In genomic region chr14:79724002-79724681, GRCm38 (mm10) we compare ENCODE assay signal across 13 mouse cellular contexts. TPM values are rescaled to one million over a fixed set of nuclear protein-coding genes. Genes with fewer than 3 reads are reported as not detected.
DNase-seq lines count a peak whose midpoint lies in the region; ATAC-seq lines count a peak whose summit lies in the region.
"Had no signal": no experiment of that assay in that cellular context is flagged by ENCODE, and none has a peak within 500 bp of the region (broad histone marks: within the 10 kb centered on the region; RNA-seq: fewer than 3 reads in every experiment).

No protein-coding gene starts in this region.

- DNase-seq in left cerebral cortex, postnatal 25 days (ENCODE audit: low spot score in 2 of 2) = peak; percentile 43 to 49
- no peak for DNase-seq in left cerebral cortex, adult 11 months (ENCODE audit: low spot score)
- DNase-seq in hindbrain, embryonic 10.5 days (ENCODE audit: low spot score) = no peak
- DNase-seq in layer of hippocampus, postnatal 36 days = peak; percentile 28 to 29
- DNase-seq in right cerebral cortex, postnatal 4 days = peak; percentile 24
- DNase-seq in kidney, adult 8-10 months = no peak
- DNase-seq: cerebellum, adult 11 months; gastrocnemius, postnatal 25 days had no signal

- no peak overlapping the region for H3K4me3 ChIP-seq in hindbrain, embryonic 10.5 days
- no peak overlapping the region for H3K4me3 ChIP-seq in heart, embryonic 11.5 days (ENCODE audit: low read depth, low read length)
- H3K4me3 ChIP-seq: embryonic facial prominence, embryonic 12.5 days; liver, embryonic 15.5 days had no signal

- no peaks in the 10 kb centered on the region for H3K36me3 ChIP-seq in hindbrain, embryonic 10.5 days
- H3K36me3 ChIP-seq in heart, embryonic 11.5 days (ENCODE audit: control insufficient read depth, insufficient read depth, low read length) = no peaks in the 10 kb centered on the region
- H3K36me3 ChIP-seq: embryonic facial prominence, embryonic 12.5 days; liver, embryonic 15.5 days had no signal

- no peak overlapping the region for H3K9ac ChIP-seq in heart, embryonic 11.5 days (ENCODE audit: low read depth, low read length)
- H3K9ac ChIP-seq: embryonic facial prominence, embryonic 12.5 days; liver, embryonic 15.5 days had no signal

- WGBS in hindbrain, embryonic 10.5 days = 86% methylated on average over 18 of the region's 18 CpGs
- 78% methylated on average over 18 of the region's 18 CpGs for WGBS in heart, embryonic 11.5 days (ENCODE audit: insufficient replicate concordance)

- H3K27me3 ChIP-seq in hindbrain, embryonic 10.5 days (ENCODE audit: insufficient read depth, poor library complexity, severe bottlenecking) = no peaks in the 10 kb centered on the region
- H3K27me3 ChIP-seq in heart, embryonic 11.5 days (ENCODE audit: control insufficient read depth, insufficient read depth, low read length) = no peaks in the 10 kb centered on the region
- H3K27me3 ChIP-seq: CH12.LX; embryonic facial prominence, embryonic 12.5 days; liver, embryonic 15.5 days had no signal

- intact Hi-C loops in left cerebral cortex, postnatal 25 days (cut with DNase I) = no loop called here

- no peak for ATAC-seq in heart, embryonic 11.5 days (replicated peaks; ENCODE audit: insufficient number of reproducible peaks, low FRiP score, low TSS enrichment)

- no peak overlapping the region for H3K4me2 ChIP-seq in heart, embryonic 11.5 days
- H3K4me2 ChIP-seq: embryonic facial prominence, embryonic 12.5 days; liver, embryonic 15.5 days had no signal

- peaks cover 18% of the 10 kb centered on the region; the same call in 1 of the 2 replicates for H3K4me1 ChIP-seq in hindbrain, embryonic 10.5 days (replicated peaks)
- H3K4me1 ChIP-seq in heart, embryonic 11.5 days (ENCODE audit: control insufficient read depth, insufficient read depth, low read length) = no peaks in the 10 kb centered on the region
- H3K4me1 ChIP-seq: embryonic facial prominence, embryonic 12.5 days; liver, embryonic 15.5 days had no signal

- H3K9me3 ChIP-seq in hindbrain, embryonic 10.5 days = no peaks in the 10 kb centered on the region
- no peaks in the 10 kb centered on the region for H3K9me3 ChIP-seq in heart, embryonic 11.5 days (replicated peaks; ENCODE audit: control insufficient read depth, low read length)
- H3K9me3 ChIP-seq: embryonic facial prominence, embryonic 12.5 days; liver, embryonic 15.5 days had no signal

- peak overlapping the region; percentile 66 for H3K27ac ChIP-seq in hindbrain, embryonic 10.5 days
- no peak overlapping the region for H3K27ac ChIP-seq in heart, embryonic 11.5 days (ENCODE audit: low read depth, low read length)
- H3K27ac ChIP-seq: embryonic facial prominence, embryonic 12.5 days; liver, embryonic 15.5 days had no signal

RNA-seq across cellular contexts. Expression of gene Pcdh8, which starts 47.0 kb away (rescaled TPM):
- total RNA-seq in left cerebral cortex, postnatal 25 days (2021) = 10 to 100 TPM; 64.4 to 69.0 TPM
- 33.1 and 41.3 TPM in 2 replicates for polyA plus RNA-seq in hindbrain, embryonic 10.5 days (2016; fragmentation: Nextera tagmentation; extraction: Ambion mirVana)
- total RNA-seq in layer of hippocampus, postnatal 36 days (2021) = 10 to 100 TPM; 65.7 to 84.7 TPM
- polyA plus RNA-seq in heart, embryonic 11.5 days (2014; fragmentation: Nextera tagmentation; extraction: Ambion mirVana) = 0.04 and 0.11 TPM in 2 replicates
- total RNA-seq: CH12.LX; gastrocnemius, postnatal 25 days; hematopoietic stem cell, adult 5-6 weeks had no signal

Comparison
In these comparisons a context has a peak if more than half of its experiments do, and no peak if none do; other contexts are left out.
1. DNase-seq: peak in left cerebral cortex, postnatal 25 days (2 of 2), layer of hippocampus, postnatal 36 days (2 of 2) and right cerebral cortex, postnatal 4 days (single experiment); none in left cerebral cortex, adult 11 months (single experiment), hindbrain, embryonic 10.5 days (single experiment) and kidney, adult 8-10 months (0 of 2).